Mouse (Mus musculus) cerebellum, postnatal 4 days (tissue): ENCODE data around the gene Skiv2l.
A peak's percentile ranks its signal among the peaks of the same experiment; 100 is the strongest.
"Not testable (repeated sequence)": the region's sequence is repeated elsewhere in the genome, so short reads cannot be mapped to it uniquely, and the experiment has no call there.

Experiments
- DNase-seq, 2 experiments: peaks; one replicate each; pipeline ENCODE4 v3.0.0; 2022; ENCODE audit warnings: low spot score in 2 of 2, mixed read lengths in 1 of 2

Gene Skiv2l

DNA sequence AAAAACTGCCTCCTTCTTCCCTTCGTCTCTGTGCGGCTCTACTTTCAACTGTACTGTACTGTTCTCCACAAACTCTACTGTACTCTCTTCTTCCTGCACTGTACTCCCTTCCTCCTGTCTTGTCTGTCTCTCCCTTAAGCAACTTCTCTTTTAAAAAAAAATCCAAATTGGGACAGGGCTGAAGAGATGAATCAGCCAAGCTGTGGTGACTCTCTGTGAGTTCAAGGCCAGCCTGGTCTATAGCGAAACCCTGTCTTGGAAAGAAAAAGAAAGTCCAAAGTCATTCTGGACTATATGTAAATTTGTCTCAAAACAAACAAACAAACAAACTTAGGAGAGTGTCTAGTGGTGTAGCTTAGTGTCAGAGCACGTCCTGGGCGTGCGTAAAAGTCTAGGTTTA, 24.3 kb upstream of the Skiv2l start:
- DNase-seq, result no peak

GRCm38 (mm10) chr17:34865981-34866380, 16.0 kb upstream of the Skiv2l start:
- no peak for DNase-seq

DNA sequence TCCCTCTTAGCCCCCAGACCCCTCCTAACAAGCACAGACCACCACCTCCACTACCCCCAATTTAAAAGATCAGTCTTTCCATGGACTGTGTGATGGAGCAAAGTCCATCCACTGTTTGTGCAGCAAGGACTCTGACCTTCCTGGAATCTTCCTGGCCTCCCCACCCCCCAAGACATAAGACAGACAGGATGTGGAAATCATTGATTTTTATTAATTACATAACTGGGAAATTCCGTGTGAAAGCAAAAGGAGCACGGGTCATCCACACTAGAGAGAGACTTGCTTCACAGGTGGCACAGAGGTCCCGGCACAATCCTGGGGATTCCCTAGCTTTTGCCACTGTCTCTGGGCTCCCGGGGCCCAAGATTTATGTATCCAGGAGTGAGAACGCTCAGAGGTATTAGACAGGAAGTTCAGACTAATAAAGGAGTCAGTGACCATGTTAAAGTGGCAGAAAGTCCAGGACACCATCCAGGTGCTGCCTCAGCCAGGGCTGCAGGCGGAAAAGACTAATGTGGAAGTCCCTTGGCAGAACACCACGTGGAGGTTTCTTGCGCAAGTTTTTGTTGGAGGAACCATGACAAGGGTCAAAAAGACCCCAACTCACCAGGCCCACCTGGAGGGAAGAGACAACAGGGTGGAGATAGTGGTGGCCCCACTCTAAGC, 12.5 kb upstream of the Skiv2l start, which contains the start of gene Cfb:
Gene Cfb, minus strand, starts transcription at position 103 of the 666 bp plus-strand sequence.
- no peak for DNase-seq

DNA sequence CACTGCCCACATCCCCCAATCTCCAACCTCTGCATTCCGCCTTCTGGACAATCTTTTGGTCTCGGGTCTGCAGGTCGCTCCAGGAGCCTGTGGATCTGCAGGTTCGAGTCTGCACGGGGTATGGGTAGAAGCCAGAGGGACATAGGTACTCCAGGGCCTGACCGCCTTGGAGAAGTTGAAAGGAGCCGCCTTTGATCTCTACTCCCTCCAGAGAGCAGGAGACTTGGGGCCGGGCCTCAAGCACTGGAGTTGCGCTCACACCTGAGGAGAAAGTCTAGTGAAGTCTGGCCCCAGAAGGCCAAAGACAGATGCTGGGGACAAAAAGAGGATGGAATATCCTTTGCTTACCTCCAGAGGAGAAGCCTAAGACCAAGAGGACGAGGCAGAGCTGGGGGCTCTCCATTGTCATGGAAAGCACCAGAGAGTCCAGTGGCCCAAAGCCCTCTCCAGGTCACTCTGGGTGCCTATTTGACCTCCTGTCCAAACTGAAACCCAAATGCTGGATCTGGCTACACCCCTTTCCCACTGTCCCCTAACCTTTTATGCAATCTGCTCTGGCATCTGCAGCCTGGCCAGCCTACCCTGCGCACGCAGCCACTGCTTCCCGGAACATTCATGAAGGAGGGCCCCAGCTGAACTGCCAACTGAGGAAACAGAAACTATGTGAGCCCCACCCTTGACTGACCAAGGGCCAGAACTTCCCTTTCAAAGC, 11.8 kb upstream of the Skiv2l start:
- DNase-seq, result no peak

DNA sequence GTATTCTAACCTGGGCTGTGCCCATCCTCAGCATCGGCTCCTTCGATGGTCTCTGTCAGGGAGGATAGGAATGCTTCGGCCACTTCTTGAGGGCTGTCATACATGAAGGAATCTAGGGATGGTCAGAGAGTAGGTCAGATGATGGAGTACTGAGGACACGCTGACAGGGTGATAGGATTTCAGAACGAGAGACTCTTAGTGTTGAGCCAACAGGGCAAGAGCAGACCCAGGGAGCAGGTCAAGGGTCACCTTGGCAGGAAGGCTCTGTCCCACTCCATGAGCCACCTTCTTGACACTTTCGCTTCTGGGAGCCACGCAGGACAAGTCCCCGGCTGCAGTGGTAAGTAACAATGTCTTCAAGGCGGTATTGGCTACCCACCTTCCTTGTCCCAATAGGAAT, 10.5 kb upstream of the Skiv2l start:
- no peak for DNase-seq

DNA sequence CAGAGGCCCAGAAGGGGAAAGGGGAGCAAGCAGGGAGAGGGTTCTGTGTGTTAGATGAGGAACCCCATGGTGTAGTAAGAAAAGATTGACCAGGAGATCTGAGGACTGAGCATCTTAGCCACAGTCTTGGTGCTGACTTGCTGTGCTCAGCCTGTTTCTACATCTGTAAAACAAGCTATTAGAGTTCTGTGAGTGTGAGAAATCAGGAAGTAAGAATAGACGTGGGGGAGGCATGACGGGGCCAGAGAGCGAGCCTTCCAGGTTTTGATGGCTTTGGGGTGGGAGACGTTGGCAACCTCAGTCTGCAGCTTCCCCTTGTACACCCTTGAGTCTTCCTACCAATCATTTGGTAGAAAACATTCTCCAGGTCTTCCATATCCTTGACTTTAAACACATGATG, 8.7 kb upstream of the Skiv2l start:
- DNase-seq, result no peak

GRCm38 (mm10) chr17:34855825-34856224, 5.8 kb upstream of the Skiv2l start:
- peak in 1 of 2 experiments; percentile 55 for DNase-seq

- DNase-seq, result no peak
Measured at GRCm38 (mm10) chr17:34854761-34855160, 4.8 kb upstream of the Skiv2l start.

DNA sequence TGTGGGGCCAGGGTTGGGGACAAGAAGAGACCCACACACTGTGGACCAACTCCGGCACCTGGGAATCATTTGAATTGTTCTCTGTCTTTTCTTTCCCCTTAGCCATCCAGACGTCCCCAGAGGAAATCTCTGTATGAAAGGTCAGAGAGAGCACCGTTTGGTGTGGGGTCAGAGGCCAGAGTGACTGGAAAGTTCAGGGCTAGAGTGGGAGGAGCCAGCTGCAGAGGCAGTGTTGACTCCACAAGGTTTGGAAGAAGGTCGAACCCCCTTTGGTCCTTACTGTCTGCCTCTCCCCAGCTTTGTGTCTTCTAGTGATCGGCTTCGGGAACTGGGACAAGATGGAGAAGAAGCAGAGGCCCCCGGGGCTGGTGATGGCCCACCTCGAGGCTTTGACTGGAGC, 3.5 kb upstream of the Skiv2l start:
- DNase-seq, result no peak

GRCm38 (mm10) chr17:34850517-34851125, 611 bp upstream of the Skiv2l start:
- DNase-seq, result no peak

DNA sequence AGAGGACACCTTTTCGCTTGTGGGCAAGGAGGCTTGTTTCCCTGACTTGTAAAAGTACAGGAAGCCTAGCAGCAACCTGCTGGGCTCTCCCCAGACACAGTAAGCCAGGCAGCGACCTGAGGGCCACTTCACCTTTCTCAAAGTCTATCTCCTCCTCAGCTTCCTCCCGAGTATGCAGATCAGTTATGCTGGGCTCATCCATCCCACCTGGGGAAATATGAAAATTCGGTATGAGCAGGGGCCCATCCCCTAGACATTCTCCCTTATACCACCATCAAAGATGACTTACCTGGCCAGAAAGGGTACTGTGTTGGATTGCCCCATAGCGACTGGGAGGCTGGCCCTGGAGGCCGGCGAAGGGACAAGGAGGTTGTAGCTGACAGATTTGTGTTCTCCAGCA, 2.4 kb downstream of the Skiv2l start:
- DNase-seq, result no peak

DNA sequence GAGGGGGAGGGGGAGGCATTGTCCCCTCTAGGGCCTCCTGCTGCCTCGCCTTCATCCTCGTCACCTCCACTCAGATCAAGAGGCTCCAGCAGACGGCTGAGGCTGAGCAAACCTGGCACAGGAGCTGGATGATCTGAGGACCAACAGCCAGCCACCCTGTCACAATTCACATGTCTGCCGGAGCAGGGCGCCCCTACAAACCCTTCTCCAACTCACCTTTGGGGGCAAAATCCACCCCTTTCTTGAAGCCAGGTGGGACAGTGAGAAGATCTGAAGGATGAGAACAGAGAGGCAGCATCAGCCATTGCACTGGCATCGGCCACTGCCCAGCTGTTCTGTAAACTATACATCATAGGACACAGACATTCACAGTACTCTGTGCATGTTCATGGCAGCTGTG, 2.8 kb downstream of the Skiv2l start:
- no peak for DNase-seq

DNA sequence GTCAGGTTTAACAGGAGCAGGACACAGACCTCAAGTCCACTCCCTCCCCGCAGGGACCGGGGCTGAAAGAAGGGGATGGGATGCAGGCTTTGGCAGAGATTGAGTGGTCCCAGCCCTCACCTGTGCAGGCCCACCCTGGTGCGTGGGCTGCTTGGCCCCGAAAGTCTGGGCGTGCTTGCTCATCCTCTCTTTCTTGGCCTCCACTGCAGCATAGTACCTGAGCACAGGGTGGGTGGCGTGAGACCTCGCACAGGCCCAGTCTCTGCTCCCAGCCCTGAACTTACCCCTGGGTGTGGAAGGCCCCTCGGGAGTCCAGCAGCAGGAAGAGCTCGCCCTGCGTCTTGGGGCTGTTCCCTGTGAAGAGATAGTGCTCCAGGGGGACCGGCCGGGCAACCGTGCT, 5.1 kb downstream of the Skiv2l start:
- no peak for DNase-seq

GRCm38 (mm10) chr17:34840736-34841307, 9.2 kb downstream of the Skiv2l start:
- DNase-seq, result no peak

GRCm38 (mm10) chr17:34838785-34839184, 11.2 kb downstream of the Skiv2l start:
- DNase-seq, result no peak

DNA sequence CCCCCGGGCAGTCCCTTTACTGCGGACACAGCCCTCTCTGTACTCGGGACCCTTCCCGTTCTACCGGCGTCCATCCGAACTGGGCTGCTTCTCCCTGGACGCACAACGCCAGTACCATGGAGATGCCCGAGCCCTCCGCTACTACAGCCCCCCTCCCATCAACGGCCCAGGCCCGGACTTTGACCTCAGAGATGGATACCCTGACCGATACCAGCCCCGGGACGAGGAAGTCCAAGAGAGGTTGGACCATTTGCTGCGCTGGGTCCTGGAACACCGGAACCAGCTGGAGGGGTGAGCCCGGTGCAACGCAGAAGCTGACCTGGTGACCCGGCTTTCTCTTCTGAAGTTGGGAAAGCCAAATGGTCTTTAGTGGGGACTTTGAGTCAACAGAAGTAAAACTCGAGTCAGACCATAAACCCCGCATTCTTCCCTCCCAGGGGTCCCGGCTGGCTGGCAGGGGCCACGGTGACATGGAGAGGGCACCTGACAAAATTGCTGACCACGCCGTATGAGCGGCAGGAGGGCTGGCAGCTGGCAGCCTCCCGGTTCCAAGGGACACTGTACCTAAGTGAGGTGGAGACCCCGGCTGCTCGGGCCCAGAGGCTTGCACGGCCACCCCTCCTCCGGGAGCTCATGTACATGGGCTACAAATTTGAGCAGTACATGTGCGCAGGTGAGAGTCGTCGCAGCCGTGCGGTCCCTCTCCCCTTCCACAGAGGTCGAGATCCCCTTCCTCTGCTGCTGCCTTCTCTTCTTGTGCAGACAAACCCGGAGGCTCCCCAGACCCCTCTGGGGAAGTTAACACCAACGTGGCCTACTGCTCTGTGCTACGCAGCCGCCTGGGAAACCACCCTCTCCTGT, 12.3 kb downstream of the Skiv2l start:
- peak in 1 of 2 experiments; percentile 28 for DNase-seq

GRCm38 (mm10) chr17:34836856-34837221, 13.2 kb downstream of the Skiv2l start, which contains the start of the genes Stk19 and Dxo:
Gene Stk19 (minus strand): TSS chr17:34836945.
Gene Dxo (plus strand): TSS chr17:34837019.
- DNase-seq, result peak; percentile 94 to 97

- DNase-seq, result no peak
Measured at GRCm38 (mm10) chr17:34836155-34836855, 13.7 kb downstream of the Skiv2l start.

DNA sequence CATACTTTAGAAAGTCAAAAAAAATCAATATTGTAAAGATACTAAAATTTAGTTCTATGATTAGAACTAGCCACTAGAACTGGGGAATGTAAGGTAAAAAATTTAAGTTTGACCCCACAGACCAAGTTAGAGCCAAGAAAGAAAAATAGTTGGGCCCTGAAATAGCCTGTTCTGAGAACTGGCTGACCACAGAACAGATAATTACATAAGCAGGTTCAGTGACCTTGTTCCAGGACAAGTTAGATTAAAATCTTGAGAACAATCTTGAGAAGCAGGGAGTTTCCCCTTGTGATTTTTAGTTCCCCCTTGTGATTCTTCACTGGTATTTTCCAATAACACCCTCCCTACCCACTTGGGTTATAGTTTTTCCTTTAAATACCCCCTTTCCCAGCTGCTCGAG, 19.2 kb downstream of the Skiv2l start:
- DNase-seq, result not testable (repeated sequence)

DNA sequence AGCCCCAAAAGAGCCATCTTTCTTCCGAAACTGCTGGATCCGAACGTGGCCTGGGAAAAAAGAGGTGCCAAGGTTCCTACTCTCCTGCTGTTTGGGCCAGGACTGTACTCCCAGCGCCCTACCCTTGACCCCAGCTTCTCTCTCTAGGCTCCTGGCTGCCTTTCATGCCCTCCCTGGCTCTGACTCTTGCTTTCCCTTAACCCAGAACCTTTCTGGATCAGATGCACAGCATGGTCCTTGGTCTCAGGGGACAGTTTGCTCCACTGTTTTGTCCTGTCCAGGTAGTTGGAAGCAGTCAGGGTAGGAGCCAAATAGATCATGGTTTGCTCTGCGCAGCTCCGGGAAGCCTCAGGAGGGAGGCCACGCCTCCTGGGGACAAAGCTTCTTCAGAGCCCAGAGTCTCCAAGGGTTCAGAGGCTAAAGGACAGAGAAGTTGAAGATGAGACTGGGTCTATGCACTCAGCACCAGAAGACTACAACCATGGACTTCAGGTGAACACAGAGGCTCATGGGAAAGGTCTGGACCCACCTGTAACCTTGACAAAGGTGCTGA, 35.1 kb downstream of the Skiv2l start:
- no peak for DNase-seq

- DNase-seq, result peak in 1 of 2 experiments; percentile 28
Measured at GRCm38 (mm10) chr17:34813747-34814146, 36.3 kb downstream of the Skiv2l start.
